Mouse (Mus musculus): ENCODE measurements around the gene Aspscr1. TPM values are rescaled to one million over a fixed set of nuclear protein-coding genes. Genes with fewer than 3 reads are reported as not detected.
A peak's percentile ranks its signal among the peaks of the same experiment; 100 is the strongest.

Gene Aspscr1
- total RNA-seq (2022): 10 to 100 TPM; 37.3 to 44.3 (median 41.5) TPM

- DNase-seq (ENCODE audit: low spot score): peak; percentile 91
These were observed at the start of gene Aspscr1 for GRCm38 (mm10) chr11:120672687-120673593. TSS of gene Aspscr1 (plus strand) at chr11:120672973.

GRCm38 (mm10) chr11:120623961-120624679 lies 48.7 kb upstream of the Aspscr1 start:
- DNase-seq (ENCODE audit: low spot score): no peak

GRCm38 (mm10) chr11:120624680-120625111 lies 48.1 kb upstream of the Aspscr1 start:
- DNase-seq (ENCODE audit: low spot score): peak; percentile 86

- DNase-seq (ENCODE audit: low spot score): no peak
These were observed 47.5 kb upstream of the Aspscr1 start, which contains the start of gene Sirt7 for GRCm38 (mm10) chr11:120625152-120625775. TSS of gene Sirt7 (minus strand) at chr11:120625240.

- no peak for DNase-seq (ENCODE audit: low spot score)
These were observed 45.8 kb upstream of the Aspscr1 start for GRCm38 (mm10) chr11:120626785-120627467.

- DNase-seq (ENCODE audit: low spot score): no peak
These were observed 45.1 kb upstream of the Aspscr1 start for GRCm38 (mm10) chr11:120627468-120628300.

- no peak for DNase-seq (ENCODE audit: low spot score)
These were observed 44.0 kb upstream of the Aspscr1 start for GRCm38 (mm10) chr11:120628601-120629340.

- DNase-seq (ENCODE audit: low spot score): no peak
These were observed 43.4 kb upstream of the Aspscr1 start for GRCm38 (mm10) chr11:120629341-120629730.

- peak; percentile 57 for DNase-seq (ENCODE audit: low spot score)
These were observed 42.9 kb upstream of the Aspscr1 start for GRCm38 (mm10) chr11:120629911-120630310.

- DNase-seq (ENCODE audit: low spot score): no peak
These were observed 42.3 kb upstream of the Aspscr1 start for GRCm38 (mm10) chr11:120630401-120630871.

GRCm38 (mm10) chr11:120630881-120631725 lies 41.7 kb upstream of the Aspscr1 start:
- DNase-seq (ENCODE audit: low spot score): no peak

GRCm38 (mm10) chr11:120631726-120632448 lies 40.9 kb upstream of the Aspscr1 start:
- no peak for DNase-seq (ENCODE audit: low spot score)

GRCm38 (mm10) chr11:120632559-120633519 lies 39.9 kb upstream of the Aspscr1 start:
- peak; percentile 73 for DNase-seq (ENCODE audit: low spot score)

GRCm38 (mm10) chr11:120633520-120634343 lies 39.0 kb upstream of the Aspscr1 start, which contains the start of gene Mafg:
TSS of gene Mafg (minus strand) at chr11:120633600.
- peak; percentile 88 for DNase-seq (ENCODE audit: low spot score)

- no peak for DNase-seq (ENCODE audit: low spot score)
These were observed 38.0 kb upstream of the Aspscr1 start for GRCm38 (mm10) chr11:120634810-120635209.

- DNase-seq (ENCODE audit: low spot score): no peak
These were observed 31.5 kb upstream of the Aspscr1 start for GRCm38 (mm10) chr11:120641255-120641654.
